Mouse (Mus musculus): ENCODE data around the gene Ccdc22.

The Ccdc22 gene

GRCm38 (mm10) chrX:7573176-7574086 is 31.9 kb downstream of the Ccdc22 start, which contains the start of gene Foxp3:
TSS of gene Foxp3 (plus strand) at chrX:7573644.
- DNase-seq (ENCODE audit: low spot score) = no peak

- no peak for DNase-seq (ENCODE audit: low spot score)
These were observed 32.9 kb downstream of the Ccdc22 start for GRCm38 (mm10) chrX:7572466-7572865.

GRCm38 (mm10) chrX:7571565-7572136 is 33.7 kb downstream of the Ccdc22 start:
- no peak for DNase-seq (ENCODE audit: low spot score)

GRCm38 (mm10) chrX:7570481-7571175 is 34.7 kb downstream of the Ccdc22 start:
- DNase-seq (ENCODE audit: low spot score) = no peak

- DNase-seq (ENCODE audit: low spot score) = no peak
These were observed 37.8 kb downstream of the Ccdc22 start for GRCm38 (mm10) chrX:7567491-7567890.

- DNase-seq (ENCODE audit: low spot score) = no peak
These were observed 39.0 kb downstream of the Ccdc22 start for GRCm38 (mm10) chrX:7566352-7566751.

- no peak for DNase-seq (ENCODE audit: low spot score)
These were observed 42.2 kb downstream of the Ccdc22 start for GRCm38 (mm10) chrX:7563076-7563475.

- no peak for DNase-seq (ENCODE audit: low spot score)
These were observed 51.8 kb downstream of the Ccdc22 start for GRCm38 (mm10) chrX:7553474-7553873.

Measured in urinary bladder, postnatal 14 days (tissue).